Mouse (Mus musculus): ENCODE results near the gene Pstpip1.

Pstpip1 gene

DNA sequence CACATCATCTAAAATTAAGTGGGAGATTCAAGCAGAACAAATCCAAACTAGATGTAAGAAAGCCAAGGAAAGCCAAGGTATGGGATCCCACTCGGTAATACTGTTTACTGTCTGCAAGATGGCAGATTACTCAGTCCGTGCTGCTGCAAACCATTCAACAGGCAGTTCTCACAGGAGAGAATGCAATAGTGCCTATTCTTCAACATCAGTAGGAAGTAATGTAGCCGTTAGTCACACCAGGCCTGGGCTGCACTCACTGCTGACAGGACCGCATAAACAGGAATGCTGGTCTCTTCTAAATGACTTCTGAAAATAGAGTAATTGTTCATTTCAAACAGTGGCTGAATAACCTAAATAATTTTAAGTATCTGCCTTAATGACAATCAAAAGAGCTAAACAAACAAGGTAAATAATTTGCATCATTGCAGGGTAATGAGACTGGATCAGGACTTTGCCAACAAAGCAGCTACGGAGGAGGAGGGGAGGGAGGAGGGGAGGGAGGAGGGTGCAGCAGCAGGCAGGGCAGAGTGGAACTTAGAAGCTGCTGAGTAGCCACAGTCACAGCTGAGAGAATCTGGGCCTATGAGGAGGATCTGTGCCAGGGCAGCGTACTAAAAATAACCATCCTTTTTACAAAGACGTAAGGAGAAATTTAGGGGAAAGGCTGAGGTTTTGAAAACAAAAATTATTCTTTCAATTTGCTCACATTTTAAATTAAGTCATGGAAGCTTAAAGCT lies 62.2 kb downstream of the Pstpip1 start:
- no peak for DNase-seq (ENCODE audit: low read depth, low spot score)

DNA sequence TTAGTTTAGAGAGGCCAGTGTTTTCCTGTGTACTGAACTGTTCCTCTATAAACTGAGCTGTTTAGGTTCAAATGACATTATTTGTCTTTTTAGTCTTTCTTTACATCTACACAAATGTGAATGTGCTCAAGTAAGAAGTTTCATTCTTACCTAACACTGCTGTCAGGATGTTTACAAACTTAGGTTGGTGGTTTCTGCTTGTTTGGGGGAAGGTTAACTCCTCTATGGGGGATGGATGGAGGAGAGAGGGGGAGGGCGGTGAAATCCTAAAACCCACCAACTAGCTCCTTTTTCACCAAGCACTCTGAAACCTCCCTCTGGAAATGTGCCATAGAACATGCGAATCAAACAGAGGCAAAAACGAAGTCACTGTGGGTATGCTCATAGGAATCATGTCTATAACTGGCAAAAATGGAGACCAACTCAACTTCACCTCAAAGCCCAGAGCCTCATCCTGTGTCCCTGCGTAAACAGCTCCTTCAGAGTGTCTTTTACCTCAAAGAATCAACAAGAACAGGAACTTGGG lies 62.8 kb downstream of the Pstpip1 start:
- DNase-seq (ENCODE audit: low read depth, low spot score), result no peak

DNA sequence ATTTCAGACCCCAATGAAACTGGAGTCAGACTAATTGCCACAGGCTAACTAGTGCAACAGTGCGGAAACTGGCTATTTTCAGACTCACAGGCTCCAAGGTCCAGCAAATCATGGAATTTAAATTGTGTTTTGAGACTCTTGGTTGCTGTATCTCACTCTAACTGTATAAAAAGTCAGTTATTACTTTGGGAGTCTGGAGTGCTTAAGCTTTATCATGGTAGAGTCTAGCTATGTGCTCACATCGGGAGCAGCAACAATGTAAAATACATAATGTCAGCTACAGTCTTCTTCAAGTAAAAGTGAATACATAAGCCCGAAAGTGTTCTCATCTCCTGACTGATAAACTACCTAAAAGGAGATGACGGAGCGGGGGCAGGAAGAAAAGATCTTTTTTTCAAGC lies 64.8 kb downstream of the Pstpip1 start:
- no peak for DNase-seq (ENCODE audit: low read depth, low spot score)

DNA sequence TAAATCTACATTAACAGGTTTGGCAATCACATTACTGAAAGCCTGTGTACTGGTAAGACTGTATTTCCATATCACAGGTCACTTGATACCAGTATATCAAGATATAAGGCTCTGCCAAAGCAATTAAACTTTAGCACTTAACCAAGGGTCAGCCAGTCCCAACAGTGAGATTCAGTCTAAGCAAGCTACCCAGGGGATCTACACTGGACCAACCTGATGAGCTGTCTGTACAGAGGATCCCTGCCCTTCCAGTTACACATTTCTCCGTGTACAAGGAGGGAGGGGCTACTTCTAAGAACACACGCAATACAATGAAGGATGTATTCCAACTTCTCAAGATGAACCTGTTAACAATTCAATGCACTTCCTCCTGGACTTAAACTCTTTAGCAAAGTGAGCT lies 68.3 kb downstream of the Pstpip1 start:
- no peak for DNase-seq (ENCODE audit: low read depth, low spot score)

DNA sequence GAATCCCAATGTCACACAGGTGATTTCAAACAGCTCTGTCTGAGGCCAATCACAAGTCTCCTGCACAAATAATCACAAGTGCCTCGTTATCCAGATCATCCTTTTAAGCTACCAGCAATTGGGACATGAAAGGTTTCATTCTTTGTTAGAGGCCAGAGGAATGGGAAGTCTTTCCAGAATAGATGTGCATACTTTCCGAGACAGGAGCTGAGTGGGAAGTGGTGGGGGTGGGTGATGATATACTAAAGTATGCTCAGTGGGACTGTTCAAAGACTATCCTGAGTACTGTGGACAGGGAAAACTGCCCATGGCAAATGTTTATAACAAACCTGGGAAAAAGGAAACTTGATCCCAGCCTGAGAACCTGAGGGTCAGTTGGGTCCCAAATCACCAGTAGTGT lies 69.7 kb downstream of the Pstpip1 start:
- DNase-seq (ENCODE audit: low read depth, low spot score), result no peak

DNA sequence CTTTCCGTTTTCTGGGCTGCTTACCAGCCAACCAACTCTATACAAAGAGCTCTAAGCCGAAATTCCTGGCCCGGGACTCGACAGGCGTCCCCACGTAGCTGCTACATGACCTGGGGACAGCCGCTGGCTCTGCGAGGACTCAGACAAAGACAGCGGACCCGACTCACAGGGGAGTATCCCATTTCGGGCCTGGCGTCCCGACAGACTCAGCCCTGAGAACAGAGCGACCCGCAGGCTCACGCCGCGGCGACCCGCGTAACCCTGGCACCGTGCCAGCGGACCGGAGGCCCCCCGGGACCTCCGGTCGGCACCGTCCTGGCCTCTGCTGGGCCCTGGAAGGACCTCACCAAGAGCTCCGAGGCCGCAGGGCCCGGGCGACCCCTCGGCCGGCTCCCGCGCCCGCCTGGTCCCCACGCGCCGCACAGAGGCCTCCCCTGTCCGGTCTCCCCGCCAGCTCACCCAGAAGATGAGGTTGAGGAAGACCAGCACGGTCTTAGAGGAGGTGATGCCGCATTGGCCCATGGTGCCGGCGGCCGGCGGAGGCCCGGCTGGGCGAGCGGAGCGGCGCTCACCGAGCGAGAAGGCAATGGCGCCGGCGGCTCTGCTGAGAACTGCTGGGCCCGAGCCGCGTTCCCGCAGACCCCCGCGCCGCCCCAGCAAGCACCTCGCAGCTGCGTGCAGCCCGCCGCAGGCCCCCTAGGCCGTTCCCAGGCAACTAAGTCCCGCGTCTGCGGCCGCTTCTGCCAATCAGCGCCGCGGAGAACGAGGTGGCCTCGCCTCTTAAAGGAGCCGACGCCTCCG lies 70.8 kb downstream of the Pstpip1 start:
- peak; percentile 88 for DNase-seq (ENCODE audit: low read depth, low spot score)

DNA sequence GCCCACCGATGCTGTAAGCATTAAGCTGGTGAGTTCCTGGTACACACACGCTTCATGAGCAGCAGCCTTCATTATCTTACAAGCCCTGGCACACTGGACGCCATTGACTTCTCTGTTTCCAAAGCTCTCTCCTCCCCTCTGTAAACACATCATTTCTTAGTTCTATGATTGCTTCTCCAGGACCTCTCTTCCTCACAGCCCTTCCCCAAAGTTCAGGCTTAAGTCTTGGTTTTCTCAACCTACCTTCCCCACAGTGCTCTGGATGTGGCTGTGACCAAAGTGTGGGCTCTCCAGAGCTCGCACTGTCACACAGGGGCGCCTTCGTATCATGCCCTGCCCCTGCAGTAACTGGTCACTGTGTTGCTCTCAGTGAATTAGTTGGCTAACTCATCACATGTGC lies 75.6 kb downstream of the Pstpip1 start, which contains the start of gene Tspan3:
Gene Tspan3 (minus strand): TSS at position 101 of the 400 bp plus-strand sequence.
- DNase-seq (ENCODE audit: low read depth, low spot score), result no peak

DNA sequence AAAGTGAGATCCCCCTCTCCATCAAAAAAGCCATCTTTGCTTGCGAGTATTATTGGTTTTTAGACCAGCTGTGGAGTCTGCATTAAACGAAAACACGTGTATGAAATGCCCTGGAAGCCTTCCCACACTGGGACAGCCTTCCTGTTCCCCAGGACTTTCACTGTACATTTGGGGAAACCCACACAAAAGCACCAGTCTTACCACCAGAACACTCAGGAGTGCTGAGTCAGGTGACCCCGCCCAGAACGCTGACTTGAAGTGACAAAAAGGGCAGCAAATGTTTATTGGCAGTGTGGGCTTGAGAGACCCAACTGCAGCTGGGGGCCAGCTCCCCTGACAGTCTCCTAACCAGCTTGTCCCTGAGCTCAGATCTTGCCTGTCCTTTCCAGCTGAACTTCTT lies 76.4 kb downstream of the Pstpip1 start:
- no peak for DNase-seq (ENCODE audit: low read depth, low spot score)

DNA sequence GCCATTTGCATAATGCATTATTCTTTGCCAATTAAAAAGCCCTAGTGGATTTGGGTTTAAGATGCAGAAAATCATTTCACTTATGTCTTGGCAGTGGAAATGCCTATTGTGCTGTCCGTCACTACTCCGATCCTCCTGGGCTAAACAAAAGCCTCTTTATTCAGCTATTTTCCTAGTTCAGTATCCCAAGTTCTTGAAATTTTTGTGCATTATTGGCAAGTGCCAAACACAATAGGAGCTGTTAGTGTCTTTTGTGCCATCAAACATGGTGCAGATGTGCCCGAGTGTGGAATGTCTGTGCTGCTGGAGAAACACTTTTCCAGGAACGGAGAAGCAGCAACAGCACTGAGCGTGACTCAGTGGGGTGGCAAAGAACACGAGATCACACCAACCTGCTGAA lies 77.9 kb downstream of the Pstpip1 start:
- DNase-seq (ENCODE audit: low read depth, low spot score), result no peak

DNA sequence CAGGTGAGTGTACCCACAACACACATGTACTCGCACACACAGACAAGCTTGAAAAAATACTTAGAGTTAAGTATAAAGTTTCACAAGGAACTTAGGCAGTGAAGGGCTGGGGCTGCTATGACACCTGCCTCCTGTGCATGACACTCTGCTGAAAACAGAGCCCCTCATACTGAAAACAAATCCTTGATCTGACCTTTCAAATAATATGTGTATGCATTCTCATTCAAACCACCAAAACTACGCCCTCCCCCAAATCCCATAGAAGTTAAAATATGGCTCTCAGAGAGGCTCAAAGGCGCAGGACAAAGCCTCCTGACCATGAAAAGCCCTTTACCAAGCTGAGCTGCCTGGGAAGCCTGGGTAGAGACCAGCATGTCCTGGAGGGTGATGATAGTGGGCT lies 85.6 kb downstream of the Pstpip1 start:
- DNase-seq (ENCODE audit: low read depth, low spot score), result no peak

DNA sequence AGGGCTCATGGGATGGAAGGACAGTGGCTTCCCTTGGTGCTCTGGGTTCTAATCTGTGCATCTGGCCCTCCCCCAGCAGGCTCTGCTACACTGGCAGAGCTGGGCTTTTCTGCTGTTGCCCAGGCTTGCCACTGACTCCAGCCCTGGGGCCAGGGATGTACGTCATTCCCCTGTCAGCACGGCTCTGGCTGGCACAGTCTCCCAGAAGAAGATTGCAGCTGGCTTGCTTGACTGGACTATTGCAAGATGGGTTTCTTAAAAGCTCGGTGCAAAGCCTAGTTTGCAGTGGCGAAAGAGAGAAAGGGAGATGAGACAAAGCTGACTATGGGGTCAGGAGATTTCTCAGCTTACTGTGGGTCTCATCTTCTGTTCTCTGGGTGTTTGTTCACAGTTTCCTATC lies 87.6 kb downstream of the Pstpip1 start:
- DNase-seq (ENCODE audit: low read depth, low spot score), result no peak

Data from brain, embryonic 18.5 days (tissue).